Mouse (Mus musculus) testis, adult 2 months (tissue): ENCODE measurements around the gene Sec16a.

ENCODE experiments used
- CTCF ChIP-seq: fragments of 200-500 bp; IDR thresholded peaks from 2 replicates; pipeline ENCODE4 v1.5.1; 2012; ENCODE audit warnings: low read depth, mild to moderate bottlenecking, inconsistent platforms, low read length, moderate library complexity; ENCODE audit not compliant: control insufficient read depth, insufficient read depth, insufficient replicate concordance
- POLR2A ChIP-seq: fragments of 200-500 bp; IDR thresholded peaks from 2 replicates; pipeline ENCODE4 v1.6.1; 2012; ENCODE audit warnings: low read depth, mild to moderate bottlenecking, inconsistent platforms, low read length, moderate library complexity; ENCODE audit not compliant: control insufficient read depth

GRCm38 (mm10) chr2:26418120-26418519 is 26.9 kb downstream of the Sec16a start:
- TF ChIP-seq CTCF (no peak), POLR2A (no peak)
